Mouse (Mus musculus) embryo, embryonic 11.5 days (tissue): Measurements from ENCODE around the gene Ppil6.

Experiments used
- DNase-seq: peaks from one replicate; pipeline ENCODE4 v3.0.0-alpha.2; 2012; ENCODE audit warnings: low read depth, low spot score

Ppil6 gene

GRCm38 (mm10) chr10:41477278-41478181 lies 12.7 kb upstream of the Ppil6 start:
- DNase-seq = peak; percentile 51

- no peak for DNase-seq
Measured at GRCm38 (mm10) chr10:41479961-41480360, 10.3 kb upstream of the Ppil6 start.

- DNase-seq = no peak
Measured at GRCm38 (mm10) chr10:41480938-41481880, 9.0 kb upstream of the Ppil6 start.

- DNase-seq = no peak
Measured at GRCm38 (mm10) chr10:41482446-41482845, 7.8 kb upstream of the Ppil6 start.

GRCm38 (mm10) chr10:41485778-41486177 lies 4.5 kb upstream of the Ppil6 start:
- DNase-seq = no peak

- DNase-seq = no peak
Measured at GRCm38 (mm10) chr10:41486506-41487170, 3.6 kb upstream of the Ppil6 start.

- DNase-seq = no peak
Measured at GRCm38 (mm10) chr10:41488877-41489276, 1.4 kb upstream of the Ppil6 start.

GRCm38 (mm10) chr10:41489294-41489693 lies 945 bp upstream of the Ppil6 start:
- DNase-seq = no peak

GRCm38 (mm10) chr10:41490518-41490873 lies 257 bp downstream of the Ppil6 start:
- DNase-seq = no peak

GRCm38 (mm10) chr10:41491111-41491510 lies 872 bp downstream of the Ppil6 start:
- no peak for DNase-seq

GRCm38 (mm10) chr10:41500941-41501340 lies 10.7 kb downstream of the Ppil6 start:
- no peak for DNase-seq

- DNase-seq = no peak
Measured at GRCm38 (mm10) chr10:41504996-41505395, 14.8 kb downstream of the Ppil6 start.

- DNase-seq = peak; percentile 63
Measured at GRCm38 (mm10) chr10:41505446-41505845, 15.2 kb downstream of the Ppil6 start.

GRCm38 (mm10) chr10:41509160-41509559 lies 18.9 kb downstream of the Ppil6 start:
- DNase-seq = no peak

GRCm38 (mm10) chr10:41514301-41514700 lies 24.1 kb downstream of the Ppil6 start:
- DNase-seq = no peak

- DNase-seq = no peak
Measured at GRCm38 (mm10) chr10:41514921-41515320, 24.7 kb downstream of the Ppil6 start.

- DNase-seq = peak; percentile 64
Measured at GRCm38 (mm10) chr10:41518508-41518980, 28.3 kb downstream of the Ppil6 start.

GRCm38 (mm10) chr10:41518981-41519618 lies 28.9 kb downstream of the Ppil6 start, which contains the start of gene Cd164:
Gene Cd164 (plus strand): TSS chr10:41519414.
- DNase-seq = peak; percentile 91

- DNase-seq = peak; percentile 26
Measured at GRCm38 (mm10) chr10:41519640-41520409, 29.6 kb downstream of the Ppil6 start.

GRCm38 (mm10) chr10:41520410-41520673 lies 30.1 kb downstream of the Ppil6 start:
- DNase-seq = no peak

- no peak for DNase-seq
Measured at GRCm38 (mm10) chr10:41523386-41523785, 33.1 kb downstream of the Ppil6 start.
